Mouse (Mus musculus) left cerebral cortex, postnatal 36 days (tissue): ENCODE results near the gene Qrich1. TPM values are rescaled to one million over a fixed set of nuclear protein-coding genes. Genes with fewer than 3 reads are reported as not detected.
"Not testable (repeated sequence)": the region's sequence is repeated elsewhere in the genome, so short reads cannot be mapped to it uniquely, and the experiment has no call there.

Experiments
- DNase-seq, 2 experiments: peaks; one replicate each; pipeline ENCODE4 v3.0.0; 2021 to 2022; ENCODE audit warnings: low spot score in 2 of 2, mixed read lengths in 1 of 2
- intact Hi-C: fragments of 180-260 bp; cut with DNase I; formaldehyde crosslinking; loops from one replicate; pipeline ENCODE4 v1.15.1; 2025
- total RNA-seq, 2 experiments: library from RNA; stranded (reverse); gene quantifications; 2 replicates each; pipeline ENCODE4 v1.2.3; 2021

The Qrich1 gene
- total RNA-seq, 2 experiments from 2014 or later = 135 to 149 TPM

DNA sequence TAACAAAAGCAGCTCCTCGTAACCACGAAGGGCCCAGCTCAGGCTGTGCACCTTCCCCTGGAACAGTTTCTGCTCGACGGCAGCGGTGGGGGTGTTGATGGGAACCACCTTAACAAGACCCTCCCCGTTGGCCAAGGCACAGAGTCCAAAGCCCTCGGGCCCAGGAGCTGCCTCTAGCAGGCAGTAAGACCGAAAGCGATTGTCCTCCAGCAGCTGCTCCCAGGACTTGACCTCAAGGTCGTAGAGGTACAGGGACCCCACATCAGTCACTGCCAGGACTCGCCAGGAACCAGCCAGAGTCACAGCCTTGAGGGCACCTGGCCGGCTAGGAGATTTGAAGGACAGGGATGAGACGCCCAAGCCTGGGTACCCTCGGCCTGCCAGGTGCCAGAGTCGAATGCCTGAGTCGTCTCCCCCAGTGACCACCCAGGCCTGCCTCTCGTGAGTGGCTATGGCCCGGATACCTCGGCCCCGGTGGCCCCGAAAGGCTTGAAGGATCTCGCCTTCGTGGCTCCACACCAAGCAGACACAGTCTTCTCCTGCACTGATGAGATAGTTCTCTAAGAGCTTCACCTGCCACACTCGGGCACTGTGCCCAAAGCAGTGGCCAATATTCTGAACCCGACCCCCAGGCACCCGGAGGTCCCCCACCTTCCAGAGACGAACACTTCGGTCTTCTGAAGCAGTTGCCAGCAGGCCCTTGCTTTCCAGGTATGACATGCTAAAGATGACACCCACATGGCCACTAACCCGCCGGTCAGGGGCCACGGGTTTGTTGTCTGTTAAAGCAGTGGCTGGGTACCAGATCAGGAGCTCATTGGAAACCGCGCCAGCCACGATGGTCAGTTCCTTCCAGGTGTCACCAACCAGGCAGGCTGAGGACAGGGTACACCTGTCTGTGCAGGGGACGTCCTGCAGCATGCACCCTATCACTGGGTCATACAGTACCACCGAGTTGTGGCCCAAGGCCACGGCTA is 59.0 kb downstream of the Qrich1 start:
- intact Hi-C loops = no loop called here
- DNase-seq = no peak

DNA sequence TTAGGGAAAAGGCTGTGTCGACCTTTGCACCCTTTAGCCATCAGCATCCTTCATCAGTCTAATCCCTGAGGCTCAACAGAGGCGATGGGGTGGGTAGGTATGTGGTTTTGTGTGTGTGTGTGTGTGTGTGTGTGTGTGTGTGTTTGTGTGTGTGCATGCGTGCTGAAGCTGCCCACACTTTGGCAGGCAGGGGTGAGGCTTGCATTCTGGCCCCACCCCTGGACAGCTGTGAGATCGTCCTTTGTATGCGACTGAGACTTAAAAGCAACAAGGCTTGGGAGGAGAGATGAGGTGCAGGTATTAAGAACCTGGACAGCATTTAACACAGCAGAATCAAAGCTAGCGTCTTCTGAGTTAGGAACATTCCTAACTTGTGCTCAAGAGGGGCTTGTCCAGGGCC is 60.4 kb downstream of the Qrich1 start:
- intact Hi-C loops = no loop called here

DNA sequence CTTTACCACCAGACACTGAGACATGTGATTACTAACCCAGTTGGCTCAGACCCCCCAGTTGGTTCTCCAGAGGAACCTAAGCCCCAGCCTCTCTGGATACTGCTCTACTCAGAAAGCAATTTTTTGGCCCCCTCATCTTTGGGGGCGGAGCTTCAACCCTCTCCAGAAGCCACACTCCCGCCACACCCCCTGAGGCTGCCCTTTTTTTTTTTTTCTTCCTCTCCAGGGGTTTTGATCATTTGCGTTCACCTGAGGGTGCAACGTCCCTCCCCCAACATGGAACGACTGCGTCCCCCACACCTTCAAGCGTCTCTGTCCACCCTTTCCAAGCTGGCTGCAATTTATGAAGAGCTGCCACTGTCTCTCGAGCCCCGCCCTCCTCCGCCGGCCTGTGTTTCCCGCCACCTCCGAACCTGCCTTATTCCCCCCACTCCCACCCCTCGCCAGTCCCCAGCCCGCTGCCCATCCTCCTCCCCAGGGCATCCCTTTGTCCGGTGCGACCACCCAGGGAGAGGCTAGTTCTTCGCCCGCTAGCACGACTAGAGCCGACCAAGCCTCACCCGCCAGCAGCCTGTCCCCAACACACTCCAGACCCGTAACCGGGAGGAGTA is 61.4 kb downstream of the Qrich1 start:
- no peak for DNase-seq
- intact Hi-C loops = no loop called here

More for the DNA sequence above, 60.4 kb downstream of the Qrich1 start:
- DNase-seq = no peak

DNA sequence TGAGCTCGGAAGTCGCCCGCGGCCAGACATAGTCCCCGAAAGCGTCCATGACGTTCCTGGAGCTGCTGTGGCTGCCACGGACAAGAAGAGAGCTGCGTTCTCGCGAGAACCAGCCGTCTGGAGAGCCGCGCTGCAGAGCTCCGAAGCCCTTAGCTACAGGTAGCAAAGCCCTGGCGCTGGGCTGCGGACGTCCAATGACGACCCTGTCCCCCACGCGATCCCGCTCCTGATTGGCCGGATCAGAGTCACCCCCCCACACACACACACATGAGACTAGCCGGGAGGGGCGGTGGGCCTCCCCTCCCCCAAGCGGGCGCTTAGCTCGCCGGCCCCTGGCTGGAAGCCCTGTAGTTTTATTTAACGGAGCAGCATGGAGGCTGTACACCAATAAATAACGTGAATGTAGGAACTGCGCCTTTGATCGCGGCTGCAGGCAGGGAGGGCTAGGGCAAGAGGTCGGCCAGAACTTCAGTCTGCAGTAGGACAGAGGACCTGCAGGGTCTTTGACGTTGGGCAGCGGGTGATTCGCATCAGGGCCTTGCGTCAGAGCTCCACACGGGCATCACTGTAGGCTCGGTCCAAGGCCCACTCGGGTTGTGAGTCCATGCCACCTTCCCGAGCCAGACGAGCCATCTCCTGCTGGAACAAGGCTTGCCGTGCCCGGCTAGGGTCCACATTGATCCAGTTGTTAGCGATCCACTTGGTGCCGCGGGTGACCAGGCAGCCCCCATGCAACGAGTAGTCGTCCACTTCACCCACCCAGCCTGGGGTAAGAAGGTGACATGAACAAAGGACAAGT is 62.1 kb downstream of the Qrich1 start, which contains the start of gene Wdr6:
TSS of gene Wdr6 (minus strand) at position 195 of the 799 bp plus-strand sequence.
- intact Hi-C loops = no loop called here
- peak; percentile 88 to 89 for DNase-seq

DNA sequence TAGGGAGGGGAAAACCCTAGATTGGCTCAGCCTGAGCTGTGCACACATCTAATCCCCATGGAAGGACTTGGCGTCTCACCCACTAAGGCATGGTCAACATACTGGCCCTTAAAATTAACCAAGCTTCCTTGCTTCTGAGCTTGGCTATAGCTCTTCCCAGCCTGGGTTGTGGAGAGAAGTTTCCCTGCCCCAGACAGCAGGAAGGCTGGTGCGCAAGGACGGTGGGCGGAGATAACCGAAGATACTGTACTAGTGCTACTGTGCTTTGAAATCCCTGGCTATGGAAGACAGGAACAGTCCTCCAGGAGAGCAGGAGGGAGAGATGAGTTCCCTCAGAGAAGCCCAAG is 62.7 kb downstream of the Qrich1 start:
- DNase-seq = no peak

DNA sequence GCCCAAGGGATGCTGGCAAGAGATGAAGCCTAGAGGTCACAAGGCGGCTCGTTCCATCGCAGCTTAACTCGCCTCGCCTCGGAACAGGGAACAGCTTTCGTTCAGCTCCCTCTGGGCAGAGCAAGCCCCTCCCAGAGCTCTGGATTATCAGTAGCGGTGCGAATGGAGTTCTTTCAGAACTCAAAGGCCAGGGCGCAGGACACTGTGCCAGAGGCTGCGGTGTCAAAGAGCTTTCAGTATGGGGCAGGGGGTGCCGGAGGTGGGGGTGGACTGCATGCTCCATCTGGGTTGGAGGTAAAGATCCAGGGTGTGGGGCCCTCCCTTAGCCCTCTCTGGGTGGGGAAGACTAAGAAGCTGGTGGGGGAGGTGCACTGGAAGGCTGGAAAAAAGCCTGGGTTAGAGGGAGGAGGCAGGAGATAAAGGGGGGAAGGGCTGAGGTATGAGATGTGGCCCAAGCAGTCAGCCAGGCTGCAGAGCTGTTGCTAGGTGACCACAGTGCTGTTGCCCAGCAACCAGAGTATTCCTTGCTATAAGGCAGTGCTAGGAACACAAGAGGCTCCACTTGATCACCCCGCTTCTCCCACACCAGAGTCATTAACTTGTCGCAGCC is 71.1 kb downstream of the Qrich1 start:
- intact Hi-C loops = no loop called here
- peak; percentile 83 to 84 for DNase-seq

More for the DNA sequence above, 62.7 kb downstream of the Qrich1 start:
- intact Hi-C loops = no loop called here

DNA sequence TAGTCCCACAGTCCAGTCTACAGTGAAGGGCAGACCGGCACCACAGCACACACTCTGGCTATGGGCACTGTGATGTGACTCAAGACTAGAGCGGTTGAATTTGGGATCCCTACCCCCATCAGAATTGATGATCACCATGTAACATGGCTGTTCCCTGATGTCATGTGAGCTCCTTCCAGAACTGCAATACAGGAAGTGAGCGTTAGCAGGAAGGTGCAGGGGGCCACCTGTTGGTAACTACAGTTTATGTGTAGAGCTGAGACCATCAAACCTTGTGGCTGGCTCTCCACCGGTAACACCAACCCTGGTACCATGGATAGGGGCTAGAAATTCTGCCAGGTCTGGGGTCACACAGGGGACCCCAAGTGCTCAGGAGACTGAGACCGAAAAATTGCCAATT is 72.6 kb downstream of the Qrich1 start:
- intact Hi-C loops = no loop called here
- DNase-seq = no peak

DNA sequence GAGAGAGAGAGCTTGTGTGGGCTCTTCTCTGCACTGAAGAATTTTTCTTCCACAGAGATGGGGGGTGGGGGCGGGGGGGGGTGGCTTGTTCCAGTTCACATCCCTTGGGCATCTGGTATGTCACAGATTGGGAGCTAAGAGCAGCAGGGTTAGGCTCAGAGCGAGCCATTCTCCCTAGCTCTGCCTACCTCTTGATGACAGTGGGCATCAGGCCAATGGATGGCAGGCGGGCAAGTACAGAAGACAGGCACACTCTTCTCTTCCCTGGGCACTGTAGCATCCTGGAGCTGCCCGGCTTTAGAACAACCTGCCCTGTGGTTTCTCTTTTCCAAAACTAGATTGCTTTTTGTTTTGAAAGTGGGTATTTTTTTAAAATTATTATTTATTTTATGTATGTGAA is 74.9 kb downstream of the Qrich1 start:
- no peak for DNase-seq
- intact Hi-C loops = no loop called here

DNA sequence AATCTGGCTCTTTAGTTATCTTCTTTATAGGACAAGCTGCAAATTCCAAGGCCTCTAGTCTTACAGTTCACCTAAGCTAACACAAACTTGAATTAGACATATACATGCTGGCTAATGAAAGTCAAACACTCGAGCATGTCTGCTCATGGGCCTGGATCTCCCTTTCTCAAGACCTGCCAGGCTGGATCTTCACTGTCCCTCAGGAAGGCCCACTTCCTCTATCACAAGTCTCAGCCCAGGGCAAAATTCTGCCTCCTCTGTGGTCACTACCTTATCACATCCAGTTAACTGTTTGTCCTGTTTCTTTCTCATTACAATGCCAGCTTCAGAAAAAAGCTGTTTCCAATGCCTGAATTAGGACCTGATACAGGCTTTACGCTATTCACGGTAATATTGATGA is 77.7 kb downstream of the Qrich1 start:
- no peak for DNase-seq
- intact Hi-C loops = no loop called here

DNA sequence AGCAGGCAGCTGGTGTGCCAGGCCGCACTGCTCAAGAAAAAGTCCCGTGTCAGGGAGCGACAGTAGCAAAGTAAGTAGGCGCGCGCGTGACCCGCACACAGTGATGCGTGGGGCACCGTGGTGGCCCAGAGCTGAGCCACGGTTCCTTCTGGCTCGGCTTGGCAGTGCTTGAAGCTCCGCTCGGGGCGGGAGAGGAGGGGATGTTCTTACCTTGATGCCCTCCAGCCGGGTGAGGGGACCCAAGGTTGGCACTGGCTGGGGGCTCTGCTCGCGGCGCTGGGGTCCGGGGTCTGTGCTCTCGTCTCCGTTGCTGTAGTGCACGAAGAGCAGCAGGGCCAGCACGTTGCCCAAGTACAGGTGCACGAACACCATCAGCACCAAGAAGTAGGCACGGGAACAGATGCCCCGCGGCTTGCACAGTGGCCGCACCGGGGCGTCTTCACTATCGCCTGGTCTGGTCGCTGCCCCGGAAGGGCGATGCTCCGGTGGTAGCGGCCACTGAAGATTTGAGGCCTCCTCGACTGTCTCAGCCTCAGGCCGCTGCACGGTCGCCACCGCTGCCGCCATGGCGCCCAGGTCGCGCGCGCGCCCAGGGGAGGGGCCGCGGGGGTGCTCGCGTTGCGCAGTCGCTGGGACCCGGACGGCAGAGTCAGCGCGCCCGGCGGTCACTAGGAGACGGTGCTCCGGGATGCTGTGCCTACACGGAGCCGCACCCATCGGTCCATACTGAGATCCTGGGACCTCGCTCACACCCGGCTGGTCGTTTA is 80.6 kb downstream of the Qrich1 start, which contains the start of gene P4htm:
TSS of gene P4htm (minus strand) at position 670 of the 767 bp plus-strand sequence.
- intact Hi-C loops = loop anchor here (2.0 kb wide), 1 partner anchor 26 kb away; no protein-coding TSS in a partner anchor

DNA sequence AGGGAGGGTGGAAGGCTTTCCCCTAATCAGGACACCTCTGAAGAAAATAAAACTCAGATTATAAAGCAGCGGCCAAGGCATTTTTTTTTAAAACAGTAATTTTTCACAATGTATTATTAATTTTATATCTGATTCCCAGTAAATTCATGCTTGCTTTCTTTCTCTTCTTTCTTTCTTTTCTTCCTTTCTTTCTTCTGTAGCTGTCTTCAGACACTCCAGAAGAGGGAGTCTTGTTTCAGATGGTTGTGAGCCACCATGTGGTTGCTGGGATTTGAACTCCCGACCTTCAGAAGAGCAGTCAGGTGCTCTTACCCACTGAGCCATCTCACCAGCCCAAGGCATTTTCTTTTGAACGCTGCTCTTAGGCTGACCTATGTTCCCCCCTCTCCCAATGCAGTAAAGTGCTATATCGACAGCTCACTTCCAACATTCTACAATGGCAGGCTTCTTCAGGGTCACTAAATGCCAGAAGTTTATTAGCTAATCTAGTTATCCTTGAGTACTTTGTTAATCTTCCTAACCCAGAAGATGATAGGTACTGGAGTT is 82.5 kb downstream of the Qrich1 start:
- DNase-seq = no peak
- intact Hi-C loops = no loop called here

More for the DNA sequence above, 80.6 kb downstream of the Qrich1 start, which contains the start of gene P4htm:
- DNase-seq = peak; percentile 81 to 87

DNA sequence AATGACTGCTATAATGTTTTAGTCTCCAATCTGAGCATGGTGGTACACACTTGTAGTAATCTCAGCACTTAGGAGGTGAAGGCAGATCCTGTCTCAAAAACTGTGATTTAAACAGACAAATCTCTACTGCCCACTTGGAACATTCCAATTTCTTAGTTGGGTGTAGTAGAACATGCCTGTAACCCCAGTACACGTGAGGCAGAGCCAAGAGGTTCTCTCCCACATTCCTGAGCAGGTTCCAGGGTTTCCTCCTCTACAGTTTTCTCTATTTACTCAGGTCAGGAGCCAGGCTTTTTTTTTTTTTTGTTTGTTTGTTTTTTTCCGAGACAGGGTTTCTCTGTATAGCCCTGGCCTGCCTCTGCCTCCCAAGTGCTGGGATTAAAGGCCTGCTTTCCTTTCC is 83.4 kb downstream of the Qrich1 start:
- no peak for DNase-seq
- intact Hi-C loops = no loop called here

DNA sequence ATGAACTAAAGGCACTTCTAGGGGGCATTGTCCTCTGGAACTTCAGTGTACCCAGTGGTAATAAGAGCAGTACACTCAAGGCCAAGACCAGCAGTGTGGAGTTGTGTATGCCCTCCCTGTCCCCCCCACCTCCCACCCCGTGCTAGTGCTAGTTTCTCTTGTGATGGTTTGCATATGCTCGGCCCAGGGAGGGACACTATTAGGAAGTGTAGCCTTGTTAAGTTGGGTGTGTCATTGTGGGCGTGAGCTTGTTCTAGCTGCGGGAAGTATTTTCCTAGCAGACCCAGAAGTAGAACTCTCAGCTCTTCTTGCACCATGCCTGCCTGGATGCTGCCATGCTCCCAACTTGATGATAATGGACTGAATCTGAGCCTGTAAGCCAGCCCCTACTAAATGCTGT is 85.4 kb downstream of the Qrich1 start:
- intact Hi-C loops = no loop called here
- no peak for DNase-seq

DNA sequence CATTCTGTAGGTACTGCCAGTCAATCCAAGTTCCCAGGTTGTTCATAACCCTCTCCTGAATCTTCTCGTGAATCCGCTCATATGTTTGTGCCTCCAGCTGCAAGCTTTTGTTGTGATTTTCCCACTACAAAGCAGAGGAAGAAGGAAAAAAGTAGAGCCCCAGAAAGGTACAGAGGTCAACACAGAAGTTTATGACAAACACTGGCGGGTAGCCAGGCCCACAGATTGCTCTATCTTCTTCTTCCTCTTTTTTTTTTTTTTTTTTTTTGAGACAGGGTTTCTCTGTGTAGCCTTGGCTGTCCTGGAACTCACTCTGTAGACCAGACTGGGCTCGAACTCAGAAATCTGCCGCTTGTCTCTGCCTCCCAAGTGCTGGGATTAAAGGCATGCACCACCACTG is 91.3 kb downstream of the Qrich1 start:
- DNase-seq, intact Hi-C loops: not testable (repeated sequence)

DNA sequence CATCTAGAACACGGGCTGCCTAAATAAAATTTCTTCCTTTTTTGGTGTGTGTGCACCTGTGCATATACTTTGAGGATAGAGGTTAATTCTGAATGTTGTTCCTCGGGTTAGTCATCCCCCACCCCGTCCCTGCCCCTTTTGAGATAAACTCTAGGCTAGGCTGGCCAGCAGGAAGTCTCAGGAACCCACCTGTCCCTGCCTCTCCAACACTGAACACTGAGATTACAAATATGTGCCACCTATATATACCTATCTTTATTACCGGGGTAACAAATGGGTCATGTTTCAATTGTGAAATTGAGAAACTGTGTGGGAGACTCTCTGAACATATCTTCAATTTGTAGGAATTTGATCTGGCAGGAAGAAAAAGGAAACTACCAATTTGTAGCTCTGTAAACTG is 92.3 kb downstream of the Qrich1 start:
- intact Hi-C loops = no loop called here
- DNase-seq = no peak
